Mouse (Mus musculus) retina, postnatal 1 day (tissue): ENCODE data around the gene Gm27021.
A peak's percentile ranks its signal among the peaks of the same experiment; 100 is the strongest.

ENCODE experiments used
- DNase-seq: peaks from one replicate; pipeline ENCODE4 v3.0.0-alpha.2; 2012

Gene Gm27021

DNA sequence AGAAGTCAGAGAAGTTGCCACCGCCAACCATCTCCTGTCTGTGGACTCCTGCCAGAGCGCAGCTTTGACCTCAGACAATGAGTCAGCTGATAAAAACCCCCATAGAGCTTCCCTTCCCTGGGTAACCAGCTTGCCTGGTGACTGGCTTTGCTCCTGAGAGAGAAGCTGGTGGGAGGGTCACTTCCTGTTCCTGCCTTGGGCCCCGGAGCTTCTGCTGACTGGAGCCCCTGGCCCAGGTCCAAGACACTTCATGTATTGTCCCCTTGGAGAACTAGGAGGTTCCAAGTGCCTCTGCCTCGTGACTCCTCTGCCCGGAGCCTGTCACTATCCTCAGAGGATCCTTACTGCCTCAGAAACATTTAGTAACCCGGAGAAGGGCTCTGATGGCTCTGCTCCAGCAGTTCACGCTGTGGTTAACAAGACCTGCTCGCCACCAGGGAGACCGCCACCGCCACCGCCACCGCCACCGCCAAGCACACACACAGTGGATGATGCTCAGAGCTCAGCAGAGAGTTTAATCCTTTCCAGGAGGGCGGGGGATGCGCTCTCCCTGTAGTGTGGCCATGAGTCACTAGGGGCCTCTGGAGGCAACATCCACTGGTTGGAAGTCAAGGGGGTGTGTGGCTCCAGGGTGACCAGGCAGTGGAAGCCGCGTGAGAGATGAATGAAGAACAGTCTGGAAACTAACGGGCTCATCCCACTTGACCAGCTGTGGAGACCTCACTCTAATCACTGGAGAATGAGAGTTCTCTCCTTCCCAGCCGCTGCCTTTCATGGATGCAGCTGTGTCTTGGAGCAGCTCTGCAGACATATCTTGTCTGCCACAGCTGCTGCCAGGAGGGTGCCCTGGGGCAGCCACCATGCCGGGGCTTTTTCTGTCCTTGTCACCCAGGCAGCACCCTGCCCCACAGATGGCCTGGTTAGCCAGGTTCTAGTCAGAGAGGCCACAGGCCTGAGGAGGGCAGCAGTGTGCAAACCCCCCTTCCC, 103.7 kb downstream of the Gm27021 start:
- peak; percentile 92 for DNase-seq

DNA sequence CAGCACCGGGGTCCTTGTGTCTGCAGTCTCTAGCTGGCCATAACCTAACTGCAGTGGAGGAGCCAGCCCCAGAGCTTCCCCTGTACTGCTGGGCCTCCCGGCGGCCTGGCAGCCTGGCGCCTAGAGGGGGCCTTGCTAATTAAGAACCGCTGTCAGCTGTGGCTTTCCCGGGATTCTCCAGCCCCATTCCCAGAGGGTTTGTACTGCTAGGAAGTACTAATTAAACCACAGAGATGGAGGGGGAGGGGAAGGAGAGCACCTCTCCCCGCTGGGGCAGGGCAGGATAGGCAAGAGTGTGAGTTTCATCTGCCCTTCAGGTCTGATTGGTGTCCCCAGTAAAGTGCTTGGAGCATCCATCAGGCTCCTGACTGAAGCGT, 104.5 kb downstream of the Gm27021 start:
- peak; percentile 84 for DNase-seq

DNA sequence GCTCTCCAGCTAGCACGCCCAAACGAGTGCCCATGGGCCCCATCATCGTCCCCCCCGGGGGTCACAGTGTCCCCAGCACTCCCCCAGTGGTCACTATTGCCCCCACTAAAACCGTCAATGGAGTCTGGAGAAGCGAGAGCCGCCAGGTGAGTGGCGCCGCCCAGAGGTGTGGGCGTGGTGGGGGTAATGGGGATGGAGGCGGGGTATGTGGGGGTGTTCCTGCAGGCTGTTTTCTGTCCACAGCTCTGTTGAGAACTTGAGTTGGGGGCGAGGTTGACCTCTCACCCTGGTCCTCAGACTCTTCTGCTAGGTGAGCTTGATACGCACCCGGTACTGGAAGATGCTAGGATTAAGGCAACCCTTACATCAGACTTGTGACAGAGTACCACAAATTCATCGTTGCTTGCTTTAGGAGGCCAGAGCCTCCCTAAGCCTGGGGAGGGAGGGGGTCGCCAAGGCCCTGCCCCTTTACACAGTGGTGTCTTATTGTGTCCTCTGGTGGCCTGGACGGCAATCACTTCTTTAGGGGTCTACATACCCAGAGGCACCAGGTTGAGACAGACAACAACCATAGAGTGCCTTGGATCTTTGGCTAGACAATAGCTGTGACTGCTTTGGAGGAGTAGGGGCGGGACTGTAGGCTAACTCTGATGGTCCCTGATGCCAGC, 105.1 kb downstream of the Gm27021 start:
- no peak for DNase-seq

DNA sequence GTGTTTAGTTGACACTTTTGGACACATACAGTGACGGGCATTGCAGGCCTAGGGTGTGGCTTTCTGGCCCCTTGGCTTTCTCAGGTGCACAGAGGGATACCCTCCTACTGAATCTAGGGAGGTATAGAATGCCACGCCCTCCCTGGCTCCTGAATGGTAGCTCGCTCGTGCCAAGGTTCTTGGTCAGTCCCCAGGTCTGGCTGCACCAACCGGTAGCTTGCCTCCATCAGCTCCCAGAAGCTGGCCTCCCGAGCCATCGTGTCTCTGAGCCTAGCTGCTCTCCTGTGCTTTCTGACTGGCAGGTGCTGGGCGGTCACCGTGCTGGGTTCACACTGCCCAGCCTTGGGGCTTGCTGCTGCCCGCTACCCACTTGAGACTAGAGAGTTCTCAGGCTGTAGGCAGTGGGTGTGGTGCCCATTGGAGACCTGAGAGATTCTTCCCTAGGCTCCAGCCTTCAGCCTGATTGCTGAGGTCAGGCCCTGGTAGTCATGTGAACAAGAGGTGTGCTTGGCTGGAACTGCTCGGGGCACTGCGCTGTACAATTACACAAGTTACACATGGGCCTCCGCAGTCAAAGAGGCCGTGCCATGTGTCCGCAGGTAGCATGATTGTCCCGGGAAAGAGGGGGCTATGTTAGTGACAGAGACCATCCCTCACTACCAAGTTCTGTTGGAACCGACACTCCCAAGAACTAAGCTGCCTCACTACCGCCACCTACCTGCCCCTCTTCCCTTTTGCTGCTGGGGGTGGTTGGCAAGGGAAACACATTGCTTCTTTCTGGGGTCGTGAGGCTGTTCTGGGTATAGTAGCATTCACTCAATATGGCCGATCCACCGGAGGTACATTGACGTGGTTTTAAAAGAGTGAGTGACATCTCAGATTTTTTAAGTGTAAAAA, 106.1 kb downstream of the Gm27021 start:
- DNase-seq, result peak; percentile 41

DNA sequence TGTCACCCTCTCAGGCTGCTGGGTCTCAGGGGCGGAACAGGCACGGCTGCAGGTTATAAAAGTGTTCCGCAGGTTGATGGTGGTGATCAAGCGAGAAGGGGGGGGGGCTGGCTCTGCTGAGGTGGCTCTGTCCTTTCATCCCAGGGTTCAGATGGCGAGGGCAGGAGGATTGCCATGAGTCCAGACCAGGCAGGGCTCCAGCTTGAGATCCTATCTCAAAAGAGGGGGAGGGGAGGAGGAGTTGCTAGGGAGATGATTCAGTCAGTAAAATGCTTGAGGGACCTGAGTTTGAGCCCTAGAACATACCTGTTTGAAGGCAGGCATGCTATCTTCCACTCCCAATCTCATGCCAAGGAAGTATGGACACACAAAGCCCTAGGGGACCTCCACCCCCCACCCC, 107.3 kb downstream of the Gm27021 start:
- DNase-seq, result no peak

DNA sequence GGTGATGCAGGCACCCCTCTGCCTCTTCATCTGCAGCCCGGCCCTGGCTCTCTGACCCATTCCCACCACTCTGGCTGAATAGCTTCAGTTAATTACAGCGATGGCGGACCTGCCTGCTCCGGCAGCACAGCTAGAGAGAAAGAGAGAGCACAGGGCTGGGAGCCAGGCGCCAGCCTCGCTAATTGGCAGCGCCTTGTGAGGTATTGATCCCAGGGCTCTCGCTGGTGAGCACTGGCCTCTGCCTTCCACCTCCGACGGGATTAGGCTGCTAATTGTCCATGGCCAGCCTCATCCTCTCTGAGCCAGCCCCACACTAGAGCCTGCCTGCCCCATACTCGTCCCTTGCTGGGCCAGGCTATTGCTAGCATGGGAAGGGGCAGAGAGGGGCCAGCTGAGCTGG, 108.2 kb downstream of the Gm27021 start:
- peak; percentile 88 for DNase-seq
